Mouse (Mus musculus) limb, embryonic 12.5 days (tissue): ENCODE results near the gene Zfp831. TPM values are rescaled to one million over a fixed set of nuclear protein-coding genes. Genes with fewer than 3 reads are reported as not detected.
A peak's percentile ranks its signal among the peaks of the same experiment; 100 is the strongest.

Experiments used
- ATAC-seq: fragments of 200-750 bp; cut with Nextera tagmentation; 2 replicates; pipeline ENCODE4 v1.8.0; 2017; ENCODE audit warnings: low read depth, moderate TSS enrichment; ENCODE audit not compliant: insufficient number of reproducible peaks, insufficient read depth, low FRiP score, low TSS enrichment
- H3K27ac ChIP-seq: fragments of 300-500 bp; sonication (generic); 2 replicates; pipeline ENCODE4 v1.5.1; 2016; ENCODE audit warnings: mild to moderate bottlenecking, moderate library complexity
- H3K27me3 ChIP-seq: fragments of 300-500 bp; sonication (generic); 2 replicates; pipeline ENCODE4 v1.6.1; 2016; ENCODE audit warnings: mild to moderate bottlenecking, moderate library complexity
- H3K36me3 ChIP-seq: fragments of 300-500 bp; sonication (generic); 2 replicates; pipeline ENCODE4 v1.6.1; 2016; ENCODE audit warnings: mild to moderate bottlenecking, moderate library complexity
- H3K4me1 ChIP-seq: fragments of 300-500 bp; sonication (generic); replicated peaks from 2 replicates; pipeline ENCODE4 v1.6.1; 2016
- H3K4me2 ChIP-seq: fragments of 300-500 bp; sonication (generic); 2 replicates; pipeline ENCODE4 v1.6.1; 2016; ENCODE audit warnings: mild to moderate bottlenecking, moderate library complexity
- H3K4me3 ChIP-seq: fragments of 300-500 bp; sonication (generic); replicated peaks from 2 replicates; pipeline ENCODE4 v1.5.1; 2016; ENCODE audit warnings: mild to moderate bottlenecking
- H3K9ac ChIP-seq: fragments of 300-500 bp; sonication (generic); replicated peaks from 2 replicates; pipeline ENCODE4 v1.6.1; 2016; ENCODE audit warnings: mild to moderate bottlenecking, moderate library complexity
- H3K9me3 ChIP-seq: fragments of 300-500 bp; sonication (generic); 2 replicates; pipeline ENCODE4 v1.6.1; 2016; ENCODE audit warnings: mild to moderate bottlenecking, moderate library complexity
- WGBS: fragments of 180-500 bp; shearing (Covaris S2); methylation state at CpG from one replicate; pipeline ENCODE4 v1.1.7; 2016; 5-methylcytosine and 5-hydroxymethylcytosine counted together
- polyA plus RNA-seq: library from polyadenylated mRNA; unstranded; fragments of >200 nt; fragmentation: Nextera tagmentation; extraction: Ambion mirVana; gene quantifications from 2 replicates; pipeline ENCODE4 v1.2.1, GENCODE M21; 2016

Zfp831 gene
- polyA plus RNA-seq, 1 experiment from 2014 or later = not detected

DNA sequence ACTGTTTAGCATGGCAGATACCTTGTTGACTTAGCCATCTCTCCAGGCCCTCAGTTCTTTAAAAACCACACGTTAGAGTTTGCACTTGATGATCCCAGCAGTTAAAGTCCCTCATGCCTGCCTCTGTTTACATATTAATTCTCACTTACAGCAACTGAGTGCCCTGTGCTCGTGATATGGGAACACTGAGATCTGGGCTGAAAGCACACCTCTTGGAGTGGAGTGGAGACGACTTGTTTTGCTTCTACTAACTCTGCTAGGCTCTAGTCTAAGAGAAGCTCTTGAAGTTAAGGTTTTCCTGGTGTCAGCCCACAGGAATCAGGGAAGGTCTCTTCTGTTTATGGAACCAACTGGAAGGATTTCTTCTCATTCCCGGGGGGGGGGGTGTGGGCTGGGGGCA lies 9.5 kb downstream of the Zfp831 start:
- no peak for ATAC-seq
- no peaks in the 10 kb centered on the region for H3K4me1 ChIP-seq
- no peak overlapping the region for H3K9ac ChIP-seq
- 63% methylated on average over 4 of the region's 4 CpGs for WGBS
- no peaks in the 10 kb centered on the region for H3K9me3 ChIP-seq
- H3K27me3 ChIP-seq = no peaks in the 10 kb centered on the region
- H3K4me3 ChIP-seq = no peak overlapping the region
- no peaks in the 10 kb centered on the region for H3K36me3 ChIP-seq
- H3K27ac ChIP-seq = no peak overlapping the region
- H3K4me2 ChIP-seq = no peak overlapping the region

GRCm38 (mm10) chr2:174655341-174655740 lies 12.0 kb downstream of the Zfp831 start:
- 80% methylated on average over 5 of the region's 5 CpGs for WGBS
- no peak for ATAC-seq
- H3K4me1 ChIP-seq = no peaks in the 10 kb centered on the region

DNA sequence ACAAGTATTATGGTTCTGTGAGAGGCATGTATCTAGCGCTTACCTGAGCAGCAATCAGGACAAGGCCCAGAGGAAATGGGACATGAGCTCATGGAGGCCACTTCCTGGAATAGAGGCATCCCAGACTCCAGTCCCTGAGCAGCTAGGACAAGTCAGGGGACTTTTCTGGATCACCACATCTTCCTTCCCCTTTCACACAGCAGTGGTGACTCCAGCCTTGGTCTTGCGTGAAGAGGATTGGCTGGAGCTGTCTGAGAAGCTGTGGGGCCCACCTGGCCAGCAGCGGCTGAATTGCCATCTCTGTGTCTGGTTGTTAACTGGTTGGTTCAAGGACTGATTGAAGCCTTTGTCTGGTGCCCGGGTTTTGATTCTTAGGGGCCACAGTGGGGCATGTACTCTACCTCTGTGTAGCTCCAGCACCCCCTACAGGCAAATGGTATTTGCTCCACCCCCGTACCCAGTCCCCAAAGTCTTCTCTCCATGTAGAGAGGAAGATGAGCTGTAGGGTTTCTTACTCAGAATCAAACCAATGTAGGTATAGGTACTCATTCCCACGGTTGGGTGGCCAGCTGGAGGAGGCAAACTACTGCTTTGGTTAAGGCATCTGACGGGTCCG lies 15.0 kb downstream of the Zfp831 start:
- no peak overlapping the region for H3K4me2 ChIP-seq
- no peaks in the 10 kb centered on the region for H3K36me3 ChIP-seq
- H3K27me3 ChIP-seq = no peaks in the 10 kb centered on the region
- 82% methylated on average over 8 of the region's 8 CpGs for WGBS
- H3K27ac ChIP-seq = no peak overlapping the region
- H3K4me3 ChIP-seq = no peak overlapping the region
- ATAC-seq = no peak
- peaks cover 11% of the 10 kb centered on the region; the same call in 1 of the 2 replicates for H3K4me1 ChIP-seq
- no peaks in the 10 kb centered on the region for H3K9me3 ChIP-seq
- H3K9ac ChIP-seq = no peak overlapping the region

More at GRCm38 (mm10) chr2:174655341-174655740, 12.0 kb downstream of the Zfp831 start:
- no peak overlapping the region for H3K27ac ChIP-seq
- H3K36me3 ChIP-seq = no peaks in the 10 kb centered on the region
- H3K4me3 ChIP-seq = no peak overlapping the region
- H3K9ac ChIP-seq = no peak overlapping the region
- H3K27me3 ChIP-seq = no peaks in the 10 kb centered on the region
- H3K9me3 ChIP-seq = no peaks in the 10 kb centered on the region
- no peak overlapping the region for H3K4me2 ChIP-seq

DNA sequence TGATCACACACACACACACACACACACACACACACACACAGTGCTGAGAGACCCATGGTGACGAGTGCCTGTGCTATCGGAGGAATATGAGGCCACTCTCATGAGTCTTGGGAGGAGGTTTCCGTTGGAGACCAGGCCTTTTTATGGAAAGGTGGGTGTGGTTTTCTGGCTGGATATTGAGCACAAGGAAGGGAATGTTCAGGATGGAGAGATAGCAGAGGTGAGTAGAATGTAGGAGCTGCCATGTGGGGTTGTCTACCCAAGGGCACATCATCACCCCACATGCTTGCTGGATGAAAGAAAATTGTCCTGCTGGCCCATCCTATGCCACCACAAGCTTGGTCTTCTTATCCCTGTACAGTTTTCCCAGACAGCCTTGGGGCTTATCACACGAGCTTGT lies 16.5 kb downstream of the Zfp831 start:
- no peak overlapping the region for H3K27ac ChIP-seq
- 79% methylated on average over 4 of the region's 4 CpGs for WGBS
- no peak for ATAC-seq
- no peak overlapping the region for H3K9ac ChIP-seq
- H3K4me2 ChIP-seq = no peak overlapping the region
- H3K27me3 ChIP-seq = no peaks in the 10 kb centered on the region
- no peak overlapping the region for H3K4me3 ChIP-seq
- H3K4me1 ChIP-seq = peaks cover 11% of the 10 kb centered on the region; the same call in 1 of the 2 replicates
- no peaks in the 10 kb centered on the region for H3K9me3 ChIP-seq
- H3K36me3 ChIP-seq = no peaks in the 10 kb centered on the region

GRCm38 (mm10) chr2:174660321-174660720 lies 17.0 kb downstream of the Zfp831 start:
- no peak overlapping the region for H3K4me3 ChIP-seq
- H3K4me2 ChIP-seq = no peak overlapping the region
- no peaks in the 10 kb centered on the region for H3K36me3 ChIP-seq
- no peaks in the 10 kb centered on the region for H3K27me3 ChIP-seq
- ATAC-seq = no peak
- 40% methylated on average over 9 of the region's 9 CpGs for WGBS
- H3K27ac ChIP-seq = no peak overlapping the region
- H3K9ac ChIP-seq = no peak overlapping the region
- H3K9me3 ChIP-seq = no peaks in the 10 kb centered on the region
- H3K4me1 ChIP-seq = peaks cover 11% of the 10 kb centered on the region; the same call in 1 of the 2 replicates

DNA sequence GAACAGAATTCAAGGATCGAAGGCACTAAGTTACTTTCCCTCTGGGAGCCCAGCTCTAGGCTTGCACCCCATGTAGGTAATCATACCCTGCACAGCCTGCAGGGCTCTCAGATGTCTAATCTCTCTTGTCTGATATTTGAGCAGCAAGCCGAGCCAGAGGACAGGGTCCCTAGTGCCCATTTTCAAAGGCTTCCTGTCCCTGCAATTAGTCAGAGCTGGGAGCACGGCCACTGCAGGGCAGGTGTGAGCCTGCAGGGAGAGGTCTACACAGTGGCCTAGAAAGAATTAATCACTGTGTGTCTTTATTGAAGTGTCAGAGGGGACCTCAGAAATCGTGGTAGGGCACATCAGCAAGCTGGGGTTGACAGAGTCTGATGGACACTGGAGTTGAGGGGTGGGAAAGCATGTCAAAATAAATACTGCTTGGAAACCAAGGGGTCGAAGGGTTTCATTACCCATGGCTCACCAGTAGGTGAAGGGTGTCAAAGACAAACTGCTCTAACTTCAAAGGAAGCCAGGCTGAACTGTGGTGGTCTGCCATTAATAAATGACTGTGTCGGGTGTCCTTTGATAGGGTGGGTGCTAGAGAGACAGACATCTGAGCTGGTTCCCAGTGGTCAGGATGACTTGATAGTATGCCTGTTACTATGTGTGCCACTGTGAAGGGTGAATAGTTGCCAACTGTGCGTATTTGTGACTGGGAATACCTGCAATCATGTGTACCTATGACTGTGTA lies 18.3 kb downstream of the Zfp831 start:
- Histone ChIP-seq H3K9me3 (no peaks in the 10 kb centered on the region), H3K4me1 (peaks cover 11% of the 10 kb centered on the region), H3K4me3 (no peak overlapping the region), H3K27me3 (no peaks in the 10 kb centered on the region), H3K36me3 (no peaks in the 10 kb centered on the region), H3K27ac (no peak overlapping the region), H3K9ac (no peak overlapping the region), H3K4me2 (no peak overlapping the region)
- ATAC-seq = peak; percentile 16; the same call in 1 of the 2 replicates
- WGBS = 18% methylated on average over 7 of the region's 7 CpGs

- Histone ChIP-seq H3K4me2 (no peak overlapping the region), H3K4me3 (no peak overlapping the region), H3K4me1 (peaks cover 11% of the 10 kb centered on the region), H3K9ac (no peak overlapping the region), H3K9me3 (no peaks in the 10 kb centered on the region), H3K36me3 (no peaks in the 10 kb centered on the region), H3K27ac (no peak overlapping the region), H3K27me3 (no peaks in the 10 kb centered on the region)
- 73% methylated on average over 1 of the region's 1 CpGs for WGBS
- no peak for ATAC-seq
These were observed 19.3 kb downstream of the Zfp831 start for GRCm38 (mm10) chr2:174662593-174662992.

DNA sequence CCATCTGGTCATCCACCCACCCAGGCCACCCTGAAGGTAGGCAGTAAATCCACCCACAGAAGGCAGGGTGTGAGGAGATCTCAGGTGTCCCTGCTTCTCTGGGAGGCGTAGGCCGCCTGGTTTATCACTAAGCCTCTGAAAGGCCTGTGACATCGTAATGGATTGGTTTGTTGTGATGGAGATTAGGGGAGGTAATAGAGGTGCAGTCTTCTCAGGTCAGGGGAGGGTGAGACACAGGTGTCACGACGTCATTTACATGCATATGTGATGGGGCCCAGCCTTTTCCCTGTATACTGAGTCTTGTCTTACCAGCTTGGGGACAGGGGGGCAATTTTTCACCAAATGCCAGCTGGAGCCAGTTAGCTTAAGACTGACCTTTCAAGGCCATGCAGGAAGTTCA lies 22.1 kb downstream of the Zfp831 start:
- 14% methylated on average over 5 of the region's 5 CpGs for WGBS
- H3K9ac ChIP-seq = no peak overlapping the region
- H3K27ac ChIP-seq = no peak overlapping the region
- no peaks in the 10 kb centered on the region for H3K36me3 ChIP-seq
- no peak overlapping the region for H3K4me2 ChIP-seq
- peaks cover 11% of the 10 kb centered on the region for H3K4me1 ChIP-seq
- no peak for ATAC-seq
- H3K9me3 ChIP-seq = no peaks in the 10 kb centered on the region
- H3K27me3 ChIP-seq = peaks cover 2% of the 10 kb centered on the region
- H3K4me3 ChIP-seq = no peak overlapping the region

GRCm38 (mm10) chr2:174668806-174669205 lies 25.5 kb downstream of the Zfp831 start:
- no peaks in the 10 kb centered on the region for H3K36me3 ChIP-seq
- no peak overlapping the region for H3K4me2 ChIP-seq
- WGBS = 50% methylated on average over 3 of the region's 3 CpGs
- H3K4me3 ChIP-seq = no peak overlapping the region
- peaks cover 18% of the 10 kb centered on the region for H3K4me1 ChIP-seq
- H3K9ac ChIP-seq = no peak overlapping the region
- no peaks in the 10 kb centered on the region for H3K9me3 ChIP-seq
- peaks cover 21% of the 10 kb centered on the region for H3K27me3 ChIP-seq
- ATAC-seq = no peak
- no peak overlapping the region for H3K27ac ChIP-seq

- Histone ChIP-seq H3K27ac (no peak overlapping the region), H3K9me3 (no peaks in the 10 kb centered on the region), H3K4me1 (peaks cover 28% of the 10 kb centered on the region), H3K27me3 (peaks cover 21% of the 10 kb centered on the region), H3K9ac (no peak overlapping the region), H3K36me3 (no peaks in the 10 kb centered on the region), H3K4me3 (0 out of 2 replicates have a peak overlapping the region, but pooled peaks have one; percentile 43), H3K4me2 (peak overlapping the region; percentile 94)
- 20% methylated on average over 11 of the region's 11 CpGs for WGBS
- no peak for ATAC-seq
These were observed 29.3 kb downstream of the Zfp831 start for GRCm38 (mm10) chr2:174672506-174673190.

DNA sequence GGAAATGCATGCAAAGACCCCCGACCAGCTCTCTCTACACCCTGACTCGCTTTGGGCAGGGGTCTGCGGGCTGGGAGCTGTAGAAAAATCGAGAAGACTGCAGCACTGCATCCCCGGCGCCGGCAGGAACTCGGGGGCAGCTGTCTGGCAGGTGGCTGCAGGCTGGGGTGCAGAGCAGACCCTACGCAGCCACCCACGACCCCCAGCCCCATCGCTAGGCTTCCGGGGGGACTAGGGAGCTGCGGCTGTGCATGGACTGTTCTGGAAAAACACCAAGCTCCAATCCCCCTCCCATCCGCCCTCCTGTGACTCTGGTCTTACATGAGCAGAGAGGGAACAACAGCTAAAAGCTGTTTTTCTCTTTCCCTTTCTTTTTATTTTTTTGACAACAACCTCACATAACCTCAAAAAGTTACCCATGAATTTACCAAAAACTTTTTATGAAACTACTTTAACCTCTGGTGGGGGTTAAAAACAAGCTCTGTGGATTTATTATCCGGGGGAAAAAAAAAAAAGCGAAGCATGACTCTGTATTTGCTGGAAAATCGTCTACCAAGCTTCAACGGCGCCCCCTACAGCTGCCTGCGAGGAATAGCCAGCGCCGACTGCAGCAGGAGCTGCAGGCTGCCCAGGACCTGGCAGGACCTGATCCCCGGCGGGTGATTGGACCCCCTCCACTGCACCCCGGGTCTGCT lies 30.4 kb downstream of the Zfp831 start:
- under 1% methylated on average over 25 of the region's 25 CpGs for WGBS
- Histone ChIP-seq H3K4me2 (peak overlapping the region; percentile 94), H3K27me3 (peaks cover 21% of the 10 kb centered on the region), H3K9me3 (no peaks in the 10 kb centered on the region), H3K9ac (peak overlapping the region; percentile 50), H3K27ac (peak overlapping the region; percentile 70), H3K4me1 (peaks cover 28% of the 10 kb centered on the region), H3K36me3 (no peaks in the 10 kb centered on the region), H3K4me3 (peak overlapping the region; percentile 43)
- peak; percentile 73 for ATAC-seq
